Mouse (Mus musculus): ENCODE results near the gene Tmem41b. TPM values are rescaled to one million over a fixed set of nuclear protein-coding genes. Genes with fewer than 3 reads are reported as not detected.
"Not testable (repeated sequence)": the region's sequence is repeated elsewhere in the genome, so short reads cannot be mapped to it uniquely, and the experiment has no call there.

Gene Tmem41b
- 10 to 100 TPM; 46.2 to 48.3 TPM for total RNA-seq (2021)

- intact Hi-C loops (cut with DNase I); DNase-seq: not testable (repeated sequence)
These were observed at the start of gene Tmem41b for GRCm38 (mm10) chr7:109986775-109987174. TSS of gene Tmem41b (minus strand) at chr7:109986929.

GRCm38 (mm10) chr7:110030342-110030741, 43.6 kb upstream of the Tmem41b start:
- DNase-seq, result no peak
- intact Hi-C loops (cut with DNase I), result no loop called here

GRCm38 (mm10) chr7:110028826-110029225, 42.1 kb upstream of the Tmem41b start:
- no peak for DNase-seq
- intact Hi-C loops (cut with DNase I), result no loop called here

GRCm38 (mm10) chr7:110026594-110026993, 39.9 kb upstream of the Tmem41b start:
- no peak for DNase-seq
- intact Hi-C loops (cut with DNase I), result no loop called here

GRCm38 (mm10) chr7:110023553-110023952, 36.8 kb upstream of the Tmem41b start:
- no peak for DNase-seq
- intact Hi-C loops (cut with DNase I), result no loop called here

- peak; percentile 58 for DNase-seq
- intact Hi-C loops (cut with DNase I), result no loop called here
These were observed 32.1 kb upstream of the Tmem41b start for GRCm38 (mm10) chr7:110018631-110019482.

GRCm38 (mm10) chr7:110018117-110018630, 31.4 kb upstream of the Tmem41b start, which contains the start of gene Ipo7:
TSS of gene Ipo7 (plus strand) at chr7:110018274.
- intact Hi-C loops (cut with DNase I), result no loop called here
- peak; percentile 94 for DNase-seq

- intact Hi-C loops (cut with DNase I), result no loop called here
- no peak for DNase-seq
These were observed 27.5 kb upstream of the Tmem41b start for GRCm38 (mm10) chr7:110014272-110014671.

GRCm38 (mm10) chr7:110011417-110011816, 24.7 kb upstream of the Tmem41b start:
- intact Hi-C loops (cut with DNase I), result no loop called here
- DNase-seq, result no peak

GRCm38 (mm10) chr7:110009084-110009483, 22.4 kb upstream of the Tmem41b start:
- DNase-seq, result no peak
- intact Hi-C loops (cut with DNase I), result no loop called here

GRCm38 (mm10) chr7:110008513-110008912, 21.8 kb upstream of the Tmem41b start:
- intact Hi-C loops (cut with DNase I), result no loop called here
- no peak for DNase-seq

- no peak for DNase-seq
- intact Hi-C loops (cut with DNase I), result no loop called here
These were observed 19.9 kb upstream of the Tmem41b start for GRCm38 (mm10) chr7:110006471-110007195.

- DNase-seq, result no peak
- intact Hi-C loops (cut with DNase I), result no loop called here
These were observed 19.2 kb upstream of the Tmem41b start for GRCm38 (mm10) chr7:110005976-110006375.

- intact Hi-C loops (cut with DNase I), result no loop called here
- DNase-seq, result peak; percentile 35
These were observed 16.2 kb upstream of the Tmem41b start for GRCm38 (mm10) chr7:110002968-110003367.

GRCm38 (mm10) chr7:110002092-110002491, 15.4 kb upstream of the Tmem41b start:
- intact Hi-C loops (cut with DNase I), result no loop called here
- DNase-seq, result no peak

- no peak for DNase-seq
- intact Hi-C loops (cut with DNase I), result no loop called here
These were observed 11.7 kb upstream of the Tmem41b start for GRCm38 (mm10) chr7:109998388-109998787.

- DNase-seq, result peak; percentile 19
- intact Hi-C loops (cut with DNase I), result no loop called here
These were observed 6.6 kb upstream of the Tmem41b start for GRCm38 (mm10) chr7:109993157-109993959.

- intact Hi-C loops (cut with DNase I), result no loop called here
- no peak for DNase-seq
These were observed 4.6 kb upstream of the Tmem41b start for GRCm38 (mm10) chr7:109991286-109991685.

- DNase-seq, result peak; percentile 99
- intact Hi-C loops (cut with DNase I), result no loop called here
These were observed 528 bp downstream of the Tmem41b start for GRCm38 (mm10) chr7:109986133-109986669.

GRCm38 (mm10) chr7:109985661-109986132, 1.0 kb downstream of the Tmem41b start:
- intact Hi-C loops (cut with DNase I), result no loop called here
- DNase-seq, result no peak

All from left cerebral cortex, postnatal 4 days (tissue).